Mouse (Mus musculus) embryonic stem cell, embryonic (primary cell): Measurements from ENCODE around the gene Nap1l1.

Source experiments
- CTCF ChIA-PET, 4 experiments: fragments of 300-600 bp in 2 of 4; fragments of 350-600 bp in 2 of 4; sonication (Branson Sonifier 250); formaldehyde crosslinking; loops; one replicate each; lab custom pipeline; 2022; ENCODE audit warnings: inconsistent platforms in 2 of 4; lab: Charles Lee
- POLR2A ChIA-PET, 4 experiments: fragments of 300-600 bp in 2 of 4; fragments of 350-600 bp in 2 of 4; sonication (Branson Sonifier 250); formaldehyde crosslinking; loops; one replicate each; lab custom pipeline; 2022; ENCODE audit warnings: antibody characterized with exemption in 4 of 4, inconsistent platforms in 1 of 4; lab: Charles Lee

The Nap1l1 gene

GRCm38 (mm10) chr10:111506101-111506925, 33.3 kb downstream of the Nap1l1 start, which contains the start of gene Phlda1:
Gene Phlda1 (plus strand): TSS chr10:111506286.
- ChIA-PET POLR2A (interaction anchor here in 3 of 4 experiments (0.6 to 24.7 kb wide), 40 partner anchors 8 to 894 kb away, joined by 3 to 419 read pairs (median 3); partner anchors contain the start of genes Bbs10 (in 2 of the 3), Krr1 (in 2 of the 3) and Osbpl8 (in 1 of the 3)), CTCF (interaction anchor here (0.5 to 1.9 kb wide), 7 partner anchors 130 to 654 kb away, joined by 3 to 9 read pairs (median 4); partner anchors contain the start of gene Glipr1l3 (in 1 of the 4))

DNA sequence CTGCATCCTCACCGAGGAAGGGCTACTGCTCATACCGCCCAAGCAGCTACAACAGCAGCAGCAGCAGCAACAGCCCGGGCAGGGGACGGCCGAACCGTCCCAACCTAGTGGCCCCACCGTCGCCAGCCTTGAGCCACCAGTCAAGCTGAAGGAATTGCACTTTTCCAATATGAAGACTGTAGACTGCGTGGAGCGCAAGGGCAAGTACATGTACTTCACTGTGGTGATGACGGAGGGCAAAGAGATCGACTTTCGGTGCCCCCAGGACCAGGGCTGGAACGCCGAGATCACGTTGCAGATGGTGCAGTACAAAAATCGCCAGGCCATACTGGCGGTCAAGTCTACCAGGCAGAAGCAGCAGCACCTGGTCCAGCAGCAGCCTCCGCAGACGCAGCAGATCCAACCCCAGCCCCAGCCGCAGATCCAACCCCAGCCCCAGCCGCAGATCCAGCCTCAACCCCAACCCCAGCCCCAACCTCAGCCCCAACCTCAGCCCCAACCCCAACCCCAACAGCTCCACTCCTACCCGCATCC, 34.0 kb downstream of the Nap1l1 start:
- ChIA-PET POLR2A (interaction anchor here in 3 of 4 experiments (0.6 to 24.7 kb wide), 33 partner anchors 9 to 893 kb away, joined by 3 to 419 read pairs (median 3); partner anchors contain the start of genes Bbs10 (in 2 of the 3), Krr1 (in 2 of the 3) and Osbpl8 (in 1 of the 3)), CTCF (interaction anchor here (0.6 to 1.9 kb wide), 8 partner anchors 129 to 653 kb away, joined by 3 to 9 read pairs (median 4); partner anchors contain the start of gene Glipr1l3 (in 1 of the 4))

DNA sequence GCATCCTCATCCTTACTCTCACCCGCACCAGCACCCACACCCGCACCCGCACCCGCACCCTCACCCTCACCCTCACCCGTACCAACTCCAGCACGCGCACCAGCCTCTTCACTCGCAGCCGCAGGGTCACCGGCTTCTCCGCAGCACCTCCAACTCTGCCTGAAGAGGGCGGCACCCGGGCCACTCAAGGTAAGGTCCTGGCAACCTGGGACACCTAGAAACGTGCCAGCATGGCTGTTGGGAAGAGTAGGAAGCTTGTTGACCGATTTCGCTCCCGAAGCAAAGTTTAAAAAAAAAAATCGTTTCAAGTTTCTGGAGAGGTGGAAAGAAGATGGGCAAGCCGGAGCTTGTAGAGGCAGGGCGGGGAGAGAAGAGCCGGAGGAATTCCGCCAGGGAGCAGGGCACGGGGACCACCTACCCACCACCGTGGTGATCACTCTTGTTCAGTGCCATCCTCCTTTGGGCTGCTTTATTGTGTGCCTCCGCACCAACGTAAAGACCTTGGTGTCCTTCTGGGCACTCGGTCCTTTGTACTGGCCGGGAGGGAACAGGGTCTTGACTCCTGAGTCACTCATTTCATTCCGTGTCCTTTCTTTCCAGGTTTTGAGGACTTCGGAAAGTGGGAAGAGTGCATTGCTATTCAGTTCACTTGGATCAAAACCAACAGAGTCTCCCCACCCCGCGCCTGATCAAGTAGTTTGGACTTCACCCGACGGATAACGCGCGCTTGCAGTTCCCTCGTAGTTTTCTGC, 34.6 kb downstream of the Nap1l1 start:
- ChIA-PET CTCF (interaction anchor here (0.6 to 1.9 kb wide), 7 partner anchors 134 to 450 kb away, joined by 3 to 5 read pairs (median 3); no protein-coding TSS in a partner anchor), POLR2A (interaction anchor here in 3 of 4 experiments (0.6 to 24.7 kb wide), 18 partner anchors 8 to 466 kb away, joined by 3 to 419 read pairs (median 3); partner anchors contain the start of genes Bbs10 (in 2 of the 3) and Krr1 (in 2 of the 3))

DNA sequence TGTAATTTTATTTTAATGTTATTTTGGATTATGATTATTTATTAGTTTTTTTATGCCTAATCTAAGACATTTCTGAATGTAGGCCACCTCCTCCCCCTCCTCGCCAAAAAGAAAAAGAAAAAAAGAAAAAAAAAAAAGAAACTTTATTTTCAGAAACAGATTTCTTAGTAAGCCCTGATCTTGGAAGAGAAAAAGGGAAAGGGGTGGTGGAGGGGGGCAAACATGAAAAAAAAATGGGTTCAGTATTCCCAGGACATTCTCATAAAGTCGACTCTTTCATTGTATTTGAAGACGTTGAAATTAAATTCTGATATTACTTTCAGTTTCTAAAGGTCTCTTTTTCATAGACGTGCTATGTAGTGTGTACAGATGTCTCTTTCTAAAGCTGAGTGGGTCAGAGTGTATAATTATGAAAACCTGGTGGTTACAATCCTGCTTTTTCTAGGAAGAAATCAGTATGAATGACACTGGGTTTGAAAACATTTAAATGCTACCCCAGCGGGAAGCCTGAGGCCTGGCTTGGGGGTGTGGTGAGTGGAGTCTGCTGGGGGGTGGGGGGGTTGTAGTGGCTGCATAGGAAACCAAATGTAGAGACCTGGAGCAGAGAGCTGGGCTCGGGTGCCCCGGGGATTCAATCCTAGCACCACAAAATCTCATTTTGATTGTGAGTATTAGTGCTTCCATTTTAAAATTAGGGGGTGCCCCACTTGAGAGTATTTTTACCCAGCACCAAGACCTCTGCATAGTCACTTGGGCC, 35.5 kb downstream of the Nap1l1 start:
- ChIA-PET CTCF (no interaction called here), POLR2A (interaction anchor here in 2 of 4 experiments (1.0 to 6.4 kb wide), 3 partner anchors 12 to 465 kb away, joined by 3 to 27 read pairs (median 3); partner anchors contain the start of genes Bbs10 (in 1 of the 2) and Krr1 (in 1 of the 2))

DNA sequence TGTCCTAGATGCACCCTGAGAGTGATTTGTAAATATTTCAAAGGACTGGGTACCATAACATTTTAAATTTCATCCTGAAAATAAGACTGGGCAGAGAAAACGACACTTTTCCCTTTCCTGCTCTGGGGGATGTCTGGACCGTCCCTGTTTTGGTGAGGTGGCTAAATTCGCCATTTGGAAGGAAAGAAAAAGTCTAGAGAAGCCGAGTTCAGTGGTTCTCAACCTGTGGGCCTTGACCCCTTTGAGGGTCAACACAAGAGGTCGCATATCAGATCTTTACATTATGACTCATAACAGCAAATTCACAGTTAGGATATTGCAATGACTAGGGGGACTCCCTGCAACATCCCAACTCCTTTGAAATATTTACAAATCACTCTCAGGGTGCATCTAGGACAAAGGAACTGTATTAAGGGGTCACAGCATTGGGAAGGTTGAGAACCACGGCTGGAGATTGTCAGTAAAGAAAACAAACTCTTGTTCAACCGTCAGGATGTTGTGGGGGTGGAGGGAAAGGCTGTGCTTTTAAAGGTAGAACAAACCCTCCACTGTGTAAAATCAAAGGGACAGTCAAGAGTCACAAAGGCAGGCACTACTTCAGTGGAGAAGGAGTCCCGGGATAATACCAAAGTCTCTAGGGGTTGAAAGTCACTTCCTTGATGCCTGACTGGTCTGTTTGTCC, 36.2 kb downstream of the Nap1l1 start:
- CTCF ChIA-PET: no interaction called here

GRCm38 (mm10) chr10:111509981-111510380, 37.0 kb downstream of the Nap1l1 start:
- CTCF ChIA-PET: no interaction called here
- POLR2A ChIA-PET: no interaction called here

More for the DNA sequence above, 36.2 kb downstream of the Nap1l1 start:
- POLR2A ChIA-PET: interaction anchor here in 1 of 4 experiments (1.0 kb wide), 1 partner anchor 211 kb away, joined by 3 read pairs; the partner anchor contains the start of gene Bbs10

GRCm38 (mm10) chr10:111510798-111511197, 37.8 kb downstream of the Nap1l1 start:
- ChIA-PET POLR2A (no interaction called here), CTCF (no interaction called here)

DNA sequence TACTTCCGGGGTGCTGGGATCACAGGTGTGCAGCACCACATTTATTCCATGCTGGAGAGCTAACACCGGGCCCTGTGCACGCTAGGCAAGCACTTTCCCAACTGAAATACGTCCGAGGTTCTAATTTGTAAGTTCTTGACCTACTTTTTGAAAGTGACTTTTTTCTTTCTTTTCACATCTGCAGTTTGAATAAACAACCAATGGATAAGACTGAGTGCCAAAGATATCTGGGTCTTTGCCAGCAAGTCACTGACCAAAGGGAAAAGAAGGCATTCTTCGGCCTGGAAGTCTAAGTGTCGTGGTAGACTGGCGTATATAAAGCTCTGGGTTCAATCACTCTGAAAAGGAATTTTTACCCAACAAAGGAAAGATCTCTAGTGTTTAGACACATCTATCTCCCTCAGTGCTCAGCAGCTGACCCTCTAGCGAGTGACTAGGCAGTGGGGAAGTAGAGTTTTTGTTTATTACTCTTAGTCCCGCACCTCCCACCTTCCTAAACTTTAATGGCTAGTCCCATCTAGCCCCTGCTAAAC, 39.1 kb downstream of the Nap1l1 start:
- ChIA-PET POLR2A (interaction anchor here in 2 of 4 experiments (0.6 to 1.1 kb wide), 2 partner anchors 321 to 460 kb away, joined by 3 to 5 read pairs; partner anchors contain the start of gene Krr1 (in 1 of the 2)), CTCF (interaction anchor here in 1 of 4 experiments (0.6 kb wide), 1 partner anchor 20 kb away, joined by 3 read pairs; no protein-coding TSS in a partner anchor)

- CTCF ChIA-PET: interaction anchor here in 1 of 4 experiments (1.4 kb wide), 1 partner anchor 12 kb away, joined by 4 read pairs; no protein-coding TSS in a partner anchor
- POLR2A ChIA-PET: interaction anchor here in 1 of 4 experiments (0.6 kb wide), 1 partner anchor 11 kb away, joined by 3 read pairs; no protein-coding TSS in a partner anchor
Observed at GRCm38 (mm10) chr10:111514282-111514885, 41.4 kb downstream of the Nap1l1 start.

- CTCF ChIA-PET: interaction anchor here in 3 of 4 experiments (0.6 to 1.4 kb wide), 3 partner anchors 13 to 327 kb away, joined by 4 read pairs; no protein-coding TSS in a partner anchor
- POLR2A ChIA-PET: interaction anchor here in 3 of 4 experiments (0.5 to 1.1 kb wide), 6 partner anchors 8 to 273 kb away, joined by 3 to 4 read pairs (median 3); partner anchors contain the start of genes Phlda1 (in 2 of the 3) and Bbs10 (in 1 of the 3)
Observed at GRCm38 (mm10) chr10:111515071-111516010, 42.3 kb downstream of the Nap1l1 start.

DNA sequence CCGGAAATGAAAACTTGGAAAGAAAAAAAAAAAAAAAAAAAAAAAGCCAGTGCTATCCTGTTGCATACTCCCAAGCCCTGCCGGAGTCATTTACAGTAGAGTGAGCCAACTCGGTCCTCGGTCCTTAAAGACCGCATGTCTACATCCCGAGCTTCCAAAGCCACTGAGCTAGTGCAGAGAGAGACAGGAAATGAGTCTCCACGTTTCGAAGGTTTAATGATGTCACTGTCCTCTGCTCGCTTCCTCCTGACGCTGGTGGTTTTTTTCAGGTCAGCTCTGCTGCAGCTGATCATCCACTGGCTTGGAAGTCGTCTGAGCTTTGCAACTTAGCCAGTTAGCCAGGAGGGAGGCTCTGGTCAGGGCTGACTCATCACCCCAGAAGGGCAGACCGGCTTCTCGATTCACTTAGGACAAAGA, 43.2 kb downstream of the Nap1l1 start:
- POLR2A ChIA-PET: interaction anchor here in 3 of 4 experiments (0.7 to 1.1 kb wide), 3 partner anchors 10 to 46 kb away, joined by 3 to 4 read pairs (median 4); partner anchors contain the start of gene Phlda1 (in 2 of the 3)
- CTCF ChIA-PET: interaction anchor here (0.5 to 1.4 kb wide), 4 partner anchors 12 to 326 kb away, joined by 4 read pairs; no protein-coding TSS in a partner anchor

GRCm38 (mm10) chr10:111516804-111517436, 43.9 kb downstream of the Nap1l1 start:
- POLR2A ChIA-PET: interaction anchor here in 1 of 4 experiments (1.0 kb wide), 1 partner anchor 11 kb away, joined by 4 read pairs; the partner anchor contains the start of gene Phlda1
- CTCF ChIA-PET: interaction anchor here in 1 of 4 experiments (0.5 kb wide), 1 partner anchor 13 kb away, joined by 4 read pairs; no protein-coding TSS in a partner anchor

DNA sequence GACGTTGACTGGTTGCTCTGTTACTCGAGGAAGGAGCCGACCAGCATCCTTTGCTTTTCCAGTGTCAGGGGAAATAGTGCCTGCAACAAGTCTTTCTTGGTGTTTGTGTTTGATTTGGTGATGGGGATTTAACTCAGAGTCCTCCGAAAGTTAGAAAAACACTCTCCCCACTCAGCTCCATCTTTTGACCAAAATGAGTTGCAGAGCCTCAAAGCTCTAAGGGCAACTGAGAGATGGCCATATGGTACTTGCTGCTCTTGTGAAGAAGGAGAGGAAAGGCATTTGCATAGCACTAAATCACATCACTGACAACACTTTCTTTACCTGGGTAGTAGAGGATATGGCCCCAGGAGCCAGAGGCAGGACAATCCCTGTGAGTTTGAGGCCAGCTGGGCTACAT, 45.3 kb downstream of the Nap1l1 start:
- POLR2A ChIA-PET: interaction anchor here in 1 of 4 experiments (0.5 kb wide), 1 partner anchor 58 kb away, joined by 6 read pairs; no protein-coding TSS in a partner anchor
- CTCF ChIA-PET: no interaction called here
